Mouse (Mus musculus) ES-Bruce4 (cell line): ENCODE results near the gene Crybb2.

Experiments used
- CTCF ChIP-seq: IDR thresholded peaks from one replicate; pipeline ENCODE4 v1.8.1; 2011; ENCODE audit warnings: low read depth, low read length
- POLR2A ChIP-seq: IDR thresholded peaks from one replicate; pipeline ENCODE4 v1.8.1; 2011; ENCODE audit warnings: low read length; ENCODE audit not compliant: insufficient read depth

GRCm38 (mm10) chr5:113107709-113108108, 37.8 kb upstream of the Crybb2 start:
- no peak for TF ChIP-seq CTCF
- TF ChIP-seq POLR2A = no peak
